Mouse (Mus musculus): ENCODE data around the gene Cped1.

Cped1 gene

DNA sequence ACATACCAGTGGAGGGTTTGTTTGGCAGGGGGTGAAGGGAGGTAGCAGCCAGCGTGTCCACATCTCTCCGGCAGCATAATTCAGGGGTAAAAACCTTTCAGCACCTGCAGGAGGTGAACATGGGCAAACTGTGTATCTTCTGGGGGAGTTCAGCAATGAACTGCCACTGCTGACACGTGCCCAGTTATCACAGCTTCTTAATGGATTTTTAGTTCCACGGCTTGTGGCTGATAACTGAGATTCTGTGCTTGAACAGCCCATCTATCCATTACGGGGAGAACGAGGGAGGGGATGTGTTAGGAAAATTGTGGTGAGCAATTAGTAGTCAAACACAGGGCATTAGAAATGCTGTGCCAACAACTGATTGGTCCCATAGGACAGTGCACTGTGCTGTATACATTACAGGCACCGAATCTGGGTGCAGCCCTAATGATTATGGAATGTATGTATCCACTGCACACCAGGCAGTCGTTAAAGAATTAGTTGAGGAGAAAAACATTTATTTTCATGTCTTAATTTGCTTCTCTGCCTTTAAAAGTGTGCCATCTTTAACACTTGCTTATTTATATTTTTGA, 193.1 kb downstream of the Cped1 start:
- no peak for DNase-seq (ENCODE audit: low spot score)

DNA sequence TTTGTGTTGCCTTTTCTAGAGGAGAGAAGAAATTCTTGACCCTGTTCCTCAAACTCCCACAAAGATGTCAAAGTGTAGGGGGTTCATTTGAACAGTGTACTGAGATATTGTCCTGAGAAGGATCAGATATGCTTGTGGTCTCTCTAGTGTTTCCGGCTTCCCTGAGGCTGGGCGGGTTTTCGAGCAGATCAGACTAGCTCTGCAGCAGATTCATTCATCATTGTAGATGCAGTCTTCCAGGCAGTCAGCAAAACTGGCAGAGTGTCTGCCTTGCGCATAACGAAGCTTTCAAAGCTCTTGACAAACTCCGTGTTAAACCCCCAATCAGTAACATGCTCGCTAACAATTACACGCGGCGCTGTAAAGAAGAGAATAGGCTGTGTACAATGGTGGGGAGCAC, 194.6 kb downstream of the Cped1 start:
- no peak for DNase-seq (ENCODE audit: low spot score)

DNA sequence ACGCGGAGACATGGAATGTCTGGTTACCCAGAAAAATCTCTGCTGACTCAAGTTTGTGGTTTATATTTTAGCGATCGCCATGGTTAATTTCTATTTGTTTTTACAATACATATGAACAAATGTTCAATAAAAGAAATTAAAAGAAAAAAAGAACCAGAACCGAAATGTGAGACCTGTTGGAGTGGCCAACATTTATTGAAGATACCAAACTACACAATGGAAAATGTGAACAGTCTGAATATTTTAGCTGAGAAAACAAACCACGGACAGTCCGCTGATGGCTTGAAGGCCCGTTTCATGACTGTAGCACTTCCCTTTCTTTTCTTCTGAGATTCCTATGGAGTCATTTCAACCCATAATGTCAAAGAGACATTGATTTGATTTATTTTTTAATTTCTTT, 201.3 kb downstream of the Cped1 start:
- DNase-seq (ENCODE audit: low spot score): no peak

DNA sequence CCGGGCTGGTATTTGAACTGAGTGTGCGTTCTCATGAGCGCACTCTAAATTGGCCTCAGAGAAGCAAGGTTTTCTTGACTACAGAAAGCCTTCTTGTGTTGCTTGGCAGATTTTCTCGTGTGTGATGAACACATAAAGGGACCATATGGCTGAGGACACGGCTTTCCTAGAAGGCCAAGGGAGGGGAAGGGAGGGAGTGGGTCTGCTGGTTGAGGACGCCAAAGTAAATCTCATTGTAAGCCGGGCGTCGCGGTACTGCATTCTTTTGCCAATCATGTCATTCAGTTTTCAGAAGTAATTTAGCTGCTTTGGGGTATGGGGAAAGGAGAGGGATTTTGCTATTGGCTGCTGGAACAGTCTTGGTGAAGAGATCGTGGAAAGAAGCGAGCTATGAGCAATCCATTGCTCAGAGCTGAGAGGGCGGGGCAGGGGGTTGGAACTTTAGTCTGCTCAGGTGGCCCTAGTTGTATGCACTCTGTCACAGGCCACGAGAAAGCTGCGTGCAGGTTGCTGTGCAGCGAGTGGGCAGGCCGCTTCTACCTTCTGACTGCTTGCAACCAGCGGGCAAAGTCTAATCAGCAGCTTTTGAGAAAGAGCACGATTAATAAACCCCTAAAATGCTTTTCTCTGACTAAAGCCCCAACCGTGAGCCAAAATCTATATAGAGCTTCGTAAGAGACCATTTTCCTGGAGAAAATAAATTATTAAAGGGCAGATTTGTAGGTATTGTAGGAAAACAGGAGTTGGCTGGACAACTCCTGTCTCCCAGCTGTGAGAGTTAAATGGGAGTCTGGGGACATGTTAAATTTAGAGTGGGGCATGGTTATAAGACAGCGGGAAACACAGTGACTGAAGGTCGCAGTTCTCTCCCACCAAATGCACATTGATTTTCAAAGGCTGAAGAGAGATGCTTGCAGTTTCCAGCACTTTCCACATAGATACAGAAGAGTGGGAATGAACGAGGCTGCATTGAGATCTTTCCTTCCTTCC, 203.9 kb downstream of the Cped1 start:
- DNase-seq (ENCODE audit: low spot score): peak; percentile 4

DNA sequence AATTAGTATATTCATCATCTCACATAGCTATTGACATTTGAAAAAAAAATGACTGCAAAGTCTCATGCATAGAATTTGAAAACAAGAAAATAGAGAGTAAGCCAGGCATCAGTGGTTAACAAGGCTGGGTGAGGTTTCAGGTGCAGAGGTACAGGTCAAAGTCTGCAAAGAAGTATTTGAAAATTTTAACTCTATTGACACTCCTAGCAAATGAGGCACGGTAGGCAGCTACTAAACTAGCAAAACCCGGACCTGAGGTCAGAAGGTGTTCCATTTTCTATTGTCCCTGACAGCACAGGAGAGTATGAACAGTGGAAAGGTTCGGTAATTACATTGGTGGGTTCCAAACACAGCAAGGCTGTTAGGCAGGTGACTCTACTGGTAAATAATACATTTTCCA, 212.9 kb downstream of the Cped1 start:
- no peak for DNase-seq (ENCODE audit: low spot score)

- DNase-seq (ENCODE audit: low spot score): no peak
Observed at GRCm38 (mm10) chr6:22199473-22199872, 213.8 kb downstream of the Cped1 start.

DNA sequence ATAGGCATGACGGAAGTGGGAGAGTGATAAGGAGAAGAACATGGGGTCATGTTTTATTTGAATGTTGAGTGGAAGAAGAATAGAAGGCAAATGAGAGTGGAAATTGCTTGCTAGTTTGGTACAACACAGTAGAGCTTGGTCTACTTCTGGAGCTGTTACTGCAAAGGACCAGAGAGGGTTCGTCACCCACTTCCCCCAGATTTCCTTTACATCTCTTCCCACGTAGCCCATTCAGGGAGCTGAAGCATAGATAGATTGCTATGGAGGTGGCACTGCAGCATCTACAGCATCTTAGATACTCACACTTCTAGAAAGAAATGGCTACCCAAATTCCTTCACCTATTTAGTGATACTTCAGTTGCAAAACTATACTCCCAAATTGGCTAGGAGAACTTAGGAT, 214.4 kb downstream of the Cped1 start:
- DNase-seq (ENCODE audit: low spot score): no peak

GRCm38 (mm10) chr6:22201879-22202278, 216.2 kb downstream of the Cped1 start:
- DNase-seq (ENCODE audit: low spot score): no peak

GRCm38 (mm10) chr6:22205030-22205750, 219.5 kb downstream of the Cped1 start:
- no peak for DNase-seq (ENCODE audit: low spot score)

DNA sequence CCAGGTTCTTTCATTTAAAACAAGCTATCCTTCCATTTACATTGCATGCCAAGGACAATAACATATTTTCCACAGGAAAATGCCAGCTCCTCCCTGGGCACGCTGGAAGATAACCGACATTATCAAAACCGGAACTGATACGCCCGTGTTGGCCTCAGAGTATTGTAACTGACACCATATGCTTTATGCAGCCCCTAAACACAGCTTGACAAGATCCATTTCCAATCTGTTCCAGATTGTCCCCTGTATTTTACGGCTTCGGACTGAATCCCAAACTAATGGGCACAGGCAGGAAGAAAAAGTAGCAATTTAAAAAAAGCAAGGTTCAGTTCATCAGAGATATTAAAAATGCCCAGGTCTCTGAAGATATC, 220.0 kb downstream of the Cped1 start:
- DNase-seq (ENCODE audit: low spot score): no peak

GRCm38 (mm10) chr6:22206179-22206578, 220.5 kb downstream of the Cped1 start:
- no peak for DNase-seq (ENCODE audit: low spot score)

DNA sequence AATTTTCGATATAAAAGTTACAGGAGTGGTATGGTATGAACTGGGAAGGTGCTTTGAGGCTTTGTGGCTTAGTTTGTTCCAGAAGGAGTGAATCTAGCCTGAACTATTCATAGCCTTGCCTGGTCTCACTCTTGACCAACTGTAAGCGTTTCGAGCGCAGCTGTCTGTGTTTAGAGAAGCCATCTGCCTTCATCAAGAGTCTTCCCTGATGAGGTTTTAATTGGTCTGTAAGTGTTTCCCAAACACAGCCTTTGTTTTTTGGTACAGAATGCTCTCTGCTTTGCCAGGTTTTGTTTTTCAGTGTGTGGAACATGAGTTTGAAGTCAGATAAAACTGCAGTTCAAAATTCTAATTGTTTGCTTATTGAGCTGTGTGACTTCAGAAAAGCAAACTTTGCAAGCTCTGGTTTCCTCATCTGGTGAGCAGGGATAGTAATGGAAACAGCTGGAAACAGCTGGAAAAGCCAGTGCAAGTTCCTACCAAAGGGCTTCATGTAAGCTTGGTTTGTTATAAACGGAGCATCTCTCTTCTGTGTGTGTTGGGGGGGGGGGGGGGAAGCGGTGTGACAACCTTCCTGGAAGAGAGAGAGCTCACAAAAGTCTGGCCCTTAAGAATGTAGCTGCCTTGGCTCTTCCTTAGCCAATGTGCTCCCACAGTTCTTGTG, 221.0 kb downstream of the Cped1 start:
- no peak for DNase-seq (ENCODE audit: low spot score)

- no peak for DNase-seq (ENCODE audit: low spot score)
Observed at GRCm38 (mm10) chr6:22212158-22212557, 226.4 kb downstream of the Cped1 start.

DNA sequence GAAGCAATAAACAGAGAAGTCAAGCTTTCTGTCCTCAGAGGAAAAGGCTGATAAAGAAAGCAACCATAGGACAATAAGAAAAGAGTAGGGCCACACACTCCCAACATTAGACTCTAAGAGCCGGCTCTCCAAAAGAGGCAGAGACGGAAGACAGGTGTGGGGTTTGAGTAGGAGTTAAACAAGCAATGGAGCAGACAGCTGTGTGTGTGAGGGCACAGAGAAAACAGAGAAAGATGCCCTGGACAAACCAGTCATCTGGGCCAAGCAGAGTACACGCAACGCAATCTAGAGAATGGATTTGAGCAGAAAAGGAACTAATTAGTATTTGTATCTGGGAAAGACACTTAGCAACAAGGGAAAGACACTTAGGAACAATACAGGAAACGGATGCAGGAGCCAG, 227.5 kb downstream of the Cped1 start:
- no peak for DNase-seq (ENCODE audit: low spot score)

GRCm38 (mm10) chr6:22213813-22214212, 228.1 kb downstream of the Cped1 start:
- DNase-seq (ENCODE audit: low spot score): no peak

GRCm38 (mm10) chr6:22214665-22215064, 228.9 kb downstream of the Cped1 start:
- no peak for DNase-seq (ENCODE audit: low spot score)

GRCm38 (mm10) chr6:22216276-22216973, 230.7 kb downstream of the Cped1 start:
- no peak for DNase-seq (ENCODE audit: low spot score)

- DNase-seq (ENCODE audit: low spot score): no peak
Observed at GRCm38 (mm10) chr6:22221134-22221533, 235.4 kb downstream of the Cped1 start.

- no peak for DNase-seq (ENCODE audit: low spot score)
Observed at GRCm38 (mm10) chr6:22222087-22222486, 236.4 kb downstream of the Cped1 start.

DNA sequence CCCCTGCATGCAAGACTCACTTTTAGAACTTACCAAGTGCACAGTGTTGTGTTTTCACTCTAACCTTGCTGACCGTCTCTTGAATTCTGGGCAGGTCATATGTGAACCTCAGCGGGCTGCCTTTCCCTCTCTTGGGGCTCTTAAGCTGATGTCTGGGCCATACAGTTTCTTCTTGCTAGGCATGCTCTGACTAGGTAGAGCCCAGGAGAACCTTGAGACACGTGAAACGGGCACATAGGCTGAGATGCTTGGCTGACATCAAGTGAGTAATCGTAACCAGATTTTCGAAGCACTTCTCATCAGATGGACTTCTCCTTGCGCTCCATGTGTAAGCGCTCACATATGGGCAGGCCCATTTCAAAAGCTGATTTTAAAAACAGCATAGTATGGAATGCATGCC, 237.2 kb downstream of the Cped1 start:
- DNase-seq (ENCODE audit: low spot score): no peak

DNA sequence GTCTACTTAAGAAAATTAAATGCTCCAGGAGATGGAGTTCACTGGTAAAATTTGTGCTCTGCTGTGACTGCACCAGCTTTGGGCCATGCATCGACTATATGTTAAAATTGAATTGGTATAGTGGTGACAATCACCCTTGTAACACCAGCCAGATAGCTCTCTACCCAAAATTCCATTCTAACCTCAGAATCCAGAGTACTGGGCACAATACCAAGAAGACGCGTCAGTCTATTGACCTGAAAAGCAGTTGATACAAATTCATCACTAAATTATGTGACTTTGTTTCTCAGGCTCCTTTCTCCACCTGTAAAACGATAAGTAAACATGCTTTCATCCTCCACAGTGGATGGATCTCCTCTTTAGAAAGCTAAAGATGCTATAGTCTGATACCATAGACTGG, 238.6 kb downstream of the Cped1 start:
- no peak for DNase-seq (ENCODE audit: low spot score)

GRCm38 (mm10) chr6:22231244-22231643, 245.5 kb downstream of the Cped1 start:
- no peak for DNase-seq (ENCODE audit: low spot score)

Measured in urinary bladder, postnatal 14 days (tissue).